Comparison of ENCODE assay signal across 34 mouse cellular contexts in genomic region chr3:143997909-143998308, GRCm38 (mm10).
"Had no signal": no experiment of that assay in that cellular context is flagged by ENCODE, and none has a peak within 500 bp of the region (broad histone marks: within the 10 kb centered on the region; RNA-seq: fewer than 3 reads in every experiment).

No protein-coding gene starts in this region.

- H3K36me3 ChIP-seq: heart, embryonic 12.5 days; heart, embryonic 13.5 days; heart, embryonic 15.5 days; hindbrain, embryonic 10.5 days; hindbrain, embryonic 12.5 days; hindbrain, embryonic 13.5 days; hindbrain, embryonic 15.5 days; intestine, embryonic 15.5 days; kidney, embryonic 15.5 days had no signal

- H3K4me2 ChIP-seq: heart, embryonic 12.5 days; heart, embryonic 13.5 days; heart, embryonic 15.5 days; hindbrain, embryonic 12.5 days; hindbrain, embryonic 13.5 days; hindbrain, embryonic 14.5 days; hindbrain, embryonic 15.5 days; intestine, embryonic 15.5 days; kidney, embryonic 15.5 days had no signal

- H3K9me3 ChIP-seq: heart, embryonic 12.5 days; heart, embryonic 13.5 days; heart, embryonic 15.5 days; hindbrain, embryonic 10.5 days; hindbrain, embryonic 12.5 days; hindbrain, embryonic 13.5 days; hindbrain, embryonic 15.5 days; intestine, embryonic 15.5 days; kidney, embryonic 15.5 days had no signal

- H3K27me3 ChIP-seq: heart, embryonic 12.5 days; heart, embryonic 13.5 days; heart, embryonic 15.5 days; hindbrain, embryonic 12.5 days; hindbrain, embryonic 13.5 days; hindbrain, embryonic 15.5 days; intestine, embryonic 15.5 days; kidney, embryonic 15.5 days had no signal

- H3K27ac ChIP-seq: heart, embryonic 13.5 days; heart, embryonic 15.5 days; hindbrain, embryonic 10.5 days; hindbrain, embryonic 12.5 days; hindbrain, embryonic 13.5 days; hindbrain, embryonic 14.5 days; hindbrain, embryonic 15.5 days; hindbrain, postnatal 0 days; intestine, embryonic 15.5 days; kidney, embryonic 15.5 days; kidney, postnatal 0 days; layer of hippocampus, adult 2 months; left cerebral cortex, adult 2 months had no signal

- ATAC-seq: hindbrain, embryonic 16.5 days; hindbrain, postnatal 0 days; inflammation-experienced regulatory T-cells, adult 6 months; intestine, embryonic 15.5 days; intestine, embryonic 16.5 days; intestine, postnatal 0 days had no signal

- DNase-seq: heart, postnatal 10 days; heart, postnatal 14 days; heart, postnatal 36 days; heart, postnatal 4 days; kidney, adult 11 months; kidney, adult 18-20 months; kidney, adult 2 months; kidney, adult 8-10 months; kidney, adult 9 months; kidney, postnatal 10 days; kidney, postnatal 14 days; kidney, postnatal 25 days; kidney, postnatal 36 days; kidney, postnatal 4 days; layer of hippocampus, adult 9-11 months; layer of hippocampus, postnatal 36 days had no signal

- H3K9ac ChIP-seq: heart, embryonic 12.5 days; heart, embryonic 13.5 days; heart, embryonic 15.5 days; hindbrain, embryonic 12.5 days; hindbrain, embryonic 13.5 days; hindbrain, embryonic 14.5 days; hindbrain, embryonic 15.5 days; intestine, embryonic 15.5 days; kidney, embryonic 15.5 days had no signal

- H3K4me3 ChIP-seq: heart, embryonic 12.5 days; heart, embryonic 13.5 days; heart, embryonic 15.5 days; hindbrain, embryonic 10.5 days; hindbrain, embryonic 12.5 days; hindbrain, embryonic 13.5 days; hindbrain, embryonic 15.5 days; intestine, embryonic 15.5 days; kidney, embryonic 15.5 days; layer of hippocampus, adult 2 months; left cerebral cortex, adult 2 months had no signal

- H3K4me1 ChIP-seq: heart, embryonic 12.5 days; heart, embryonic 13.5 days; heart, embryonic 15.5 days; hindbrain, embryonic 10.5 days; hindbrain, embryonic 12.5 days; hindbrain, embryonic 13.5 days; hindbrain, embryonic 15.5 days; intestine, embryonic 15.5 days; kidney, embryonic 15.5 days had no signal
